Mouse (Mus musculus): ENCODE results near the gene Gm49369. TPM values are rescaled to one million over a fixed set of nuclear protein-coding genes. Genes with fewer than 3 reads are reported as not detected.
"Not testable (repeated sequence)": the region's sequence is repeated elsewhere in the genome, so short reads cannot be mapped to it uniquely, and the experiment has no call there.

Gm49369 gene
- total RNA-seq, 2 experiments from 2014 or later, result 2.1 to 7.1 TPM

GRCm38 (mm10) chr7:142341564-142342246 is 40.8 kb downstream of the Gm49369 start:
- no peak for DNase-seq (ENCODE audit: low spot score in 2 of 2)
- intact Hi-C loops (cut with DNase I), result no loop called here

- DNase-seq (ENCODE audit: low spot score in 2 of 2), result peak; percentile 23 to 42
- intact Hi-C loops (cut with DNase I), result no loop called here
Measured at GRCm38 (mm10) chr7:142340269-142340970, 42.0 kb downstream of the Gm49369 start.

GRCm38 (mm10) chr7:142335151-142335550 is 47.3 kb downstream of the Gm49369 start:
- peak in 1 of 2 experiments; percentile 26 for DNase-seq (ENCODE audit: low spot score in 2 of 2)
- intact Hi-C loops (cut with DNase I), result loop anchor here (2.0 kb wide), 1 partner anchor 246 kb away; no protein-coding TSS in a partner anchor

GRCm38 (mm10) chr7:142334246-142334645 is 48.2 kb downstream of the Gm49369 start:
- intact Hi-C loops (cut with DNase I), result loop anchor here (1.0 to 5.0 kb wide), 3 partner anchors 101 to 343 kb away; no protein-coding TSS in a partner anchor
- peak; percentile 92 to 95 for DNase-seq (ENCODE audit: low spot score in 2 of 2)

- intact Hi-C loops (cut with DNase I), result loop anchor here (5.0 kb wide), 1 partner anchor 345 kb away; no protein-coding TSS in a partner anchor
- DNase-seq (ENCODE audit: low spot score in 2 of 2), result not testable (repeated sequence)
Measured at GRCm38 (mm10) chr7:142332741-142333140, 49.7 kb downstream of the Gm49369 start.

- no peak for DNase-seq (ENCODE audit: low spot score in 2 of 2)
- intact Hi-C loops (cut with DNase I), result loop anchor here (5.0 kb wide), 1 partner anchor 346 kb away; no protein-coding TSS in a partner anchor
Measured at GRCm38 (mm10) chr7:142331281-142331680, 51.2 kb downstream of the Gm49369 start.

GRCm38 (mm10) chr7:142330271-142330724 is 52.2 kb downstream of the Gm49369 start:
- intact Hi-C loops (cut with DNase I), result loop anchor here (5.0 kb wide), 1 partner anchor 347 kb away; no protein-coding TSS in a partner anchor
- DNase-seq (ENCODE audit: low spot score in 2 of 2), result no peak

GRCm38 (mm10) chr7:142328507-142328906 is 54.0 kb downstream of the Gm49369 start:
- intact Hi-C loops (cut with DNase I), result no loop called here
- no peak for DNase-seq (ENCODE audit: low spot score in 2 of 2)

- DNase-seq (ENCODE audit: low spot score in 2 of 2), result no peak
- intact Hi-C loops (cut with DNase I), result no loop called here
Measured at GRCm38 (mm10) chr7:142326714-142327445, 55.6 kb downstream of the Gm49369 start.

- intact Hi-C loops (cut with DNase I), result no loop called here
- DNase-seq (ENCODE audit: low spot score in 2 of 2), result peak in 1 of 2 experiments; percentile 46
Measured at GRCm38 (mm10) chr7:142323396-142324117, 58.9 kb downstream of the Gm49369 start.

- intact Hi-C loops (cut with DNase I), result no loop called here
- no peak for DNase-seq (ENCODE audit: low spot score in 2 of 2)
Measured at GRCm38 (mm10) chr7:142322641-142323040, 59.8 kb downstream of the Gm49369 start.

- DNase-seq (ENCODE audit: low spot score in 2 of 2); intact Hi-C loops (cut with DNase I): not testable (repeated sequence)
Measured at GRCm38 (mm10) chr7:142321637-142322306, 60.7 kb downstream of the Gm49369 start.

Other genes starting within 250 kb of the Gm49369 start
- gene Gm39115, start 246.6 kb downstream of the Gm49369 start, total RNA-seq (2021), result not detected
- not detected for gene Gm45337, start 238.1 kb downstream of the Gm49369 start, total RNA-seq (2021)
- not detected for gene Gm29735, start 225.6 kb downstream of the Gm49369 start, total RNA-seq (2021)
- not detected for gene Gm4553, start 216.9 kb downstream of the Gm49369 start, total RNA-seq (2021)
- not detected for gene Krtap5-2, start 206.7 kb downstream of the Gm49369 start, total RNA-seq (2021)
- not detected for gene Gm10153, start 192.3 kb downstream of the Gm49369 start, total RNA-seq (2021)
- gene Krtap5-3, start 181.3 kb downstream of the Gm49369 start, total RNA-seq (2021), result not detected
- not detected for gene Gm7579, start 170.8 kb downstream of the Gm49369 start, total RNA-seq (2021)
- gene Krtap5-5, start 152.7 kb downstream of the Gm49369 start, total RNA-seq (2021), result not detected
- not detected for gene Gm40460, start 141.6 kb downstream of the Gm49369 start, total RNA-seq (2021)
- not detected for gene Gm2431, start 124.3 kb downstream of the Gm49369 start, total RNA-seq (2021)
- gene Gm4559, start 108.3 kb downstream of the Gm49369 start, total RNA-seq (2021), result not detected
- gene Krtap5-1, start 85.5 kb downstream of the Gm49369 start, total RNA-seq (2021), result not detected
- not detected for gene Krtap5-4, start 79.1 kb downstream of the Gm49369 start, total RNA-seq (2021)
- gene Ifitm10, start 8.9 kb downstream of the Gm49369 start, total RNA-seq (2021), result 10 to 100 TPM; 22.3 to 24.9 TPM
- 100 to 1,000 TPM; 295 to 303 TPM for gene Ctsd, start 5.4 kb upstream of the Gm49369 start, total RNA-seq (2021)
- under 1 TPM in 1 of 2 experiments, not detected in 1; 0.44 TPM for gene Syt8, start 52.2 kb upstream of the Gm49369 start, total RNA-seq (2021)
- gene Tnni2, start 59.1 kb upstream of the Gm49369 start, total RNA-seq (2021), result under 1 TPM in 1 of 2 experiments, not detected in 1; 0.74 TPM
- gene Lsp1, start 78.1 kb upstream of the Gm49369 start, total RNA-seq (2021), result 1 to 10 TPM; 6.4 to 7.7 TPM
- not detected for gene Tnnt3, start 116.2 kb upstream of the Gm49369 start, total RNA-seq (2021)
- 1 to 10 TPM; 4.1 to 8.0 TPM for gene Mrpl23, start 150.0 kb upstream of the Gm49369 start, total RNA-seq (2021)